ENCODE assay signal across 17 mouse cellular contexts in the genomic region with DNA sequence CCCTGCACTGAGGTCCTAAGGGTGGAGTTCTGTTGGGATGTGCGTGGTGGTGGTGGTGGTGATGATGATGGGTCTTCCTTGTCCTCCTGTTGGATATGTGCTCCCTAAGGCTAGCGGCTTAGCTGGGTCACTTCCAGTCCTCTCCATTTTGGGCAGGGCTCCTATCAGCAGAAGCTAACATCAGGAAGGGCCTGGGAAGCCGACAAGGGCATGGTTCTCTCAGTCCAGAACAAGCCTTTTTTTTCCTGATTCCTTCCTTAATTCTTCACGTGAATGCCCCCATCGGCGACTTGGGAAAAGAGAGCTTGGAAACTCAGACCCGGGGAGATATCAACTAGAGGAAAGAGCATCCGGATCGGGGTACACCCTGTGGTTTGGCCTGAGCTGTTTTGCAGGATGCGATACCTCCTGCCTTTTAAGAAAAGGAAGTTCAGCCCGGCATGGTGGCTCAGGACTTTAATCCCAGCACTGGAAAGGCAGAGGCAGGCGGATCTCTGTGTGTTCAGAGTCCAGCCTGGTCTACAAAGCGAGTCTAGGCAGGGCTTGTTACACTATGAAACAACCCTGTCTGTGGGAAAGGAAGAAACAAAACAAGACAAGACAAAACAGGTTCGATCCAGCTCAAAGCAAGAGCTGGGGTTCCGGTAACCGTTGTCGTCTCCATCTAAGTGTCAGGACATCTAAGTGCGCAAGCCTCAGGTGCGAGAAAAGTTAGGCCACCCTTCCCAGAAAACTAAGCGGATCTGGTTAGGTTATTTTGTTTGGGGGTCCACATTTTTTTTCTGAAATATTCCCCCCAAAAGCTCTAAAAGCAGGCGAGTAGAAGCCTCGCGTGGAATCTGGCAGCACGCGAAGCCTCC. TPM values are rescaled to one million over a fixed set of nuclear protein-coding genes. Genes with fewer than 3 reads are reported as not detected.
DNase-seq lines count a peak whose midpoint lies in the region; ATAC-seq and TF ChIP-seq lines count a peak whose summit lies in the region.
"Had no signal": no experiment of that assay in that cellular context is flagged by ENCODE, and none has a peak within 500 bp of the region (broad histone marks: within the 10 kb centered on the region; RNA-seq: fewer than 3 reads in every experiment).

No protein-coding gene starts in this region.

- H3K27me3 ChIP-seq in intestine, embryonic 14.5 days (replicated peaks; ENCODE audit: control insufficient read depth, insufficient read depth, low read length) = peaks cover 99% of the 10 kb centered on the region
- peaks cover 89% of the 10 kb centered on the region for H3K27me3 ChIP-seq in intestine, postnatal 0 days (replicated peaks; ENCODE audit: control insufficient read depth, insufficient read depth, low read length)
- H3K27me3 ChIP-seq in E14TG2a.4 (ENCODE audit: insufficient read depth, low read length) = peaks cover 96% of the 10 kb centered on the region
- H3K27me3 ChIP-seq in forebrain, embryonic 14.5 days (replicated peaks; ENCODE audit: control insufficient read depth, insufficient read depth, low read length) = peaks cover 51% of the 10 kb centered on the region

- WGBS in intestine, embryonic 14.5 days = 8% methylated on average over 25 of the region's 25 CpGs
- WGBS in intestine, postnatal 0 days = 9% methylated on average over 25 of the region's 25 CpGs
- WGBS in forebrain, embryonic 14.5 days = 8% methylated on average over 25 of the region's 25 CpGs

- peak; percentile 70 for DNase-seq in intestine, embryonic 14.5 days (ENCODE audit: low spot score)
- DNase-seq in embryo, embryonic 11 days = peak; percentile 26
- DNase-seq in forebrain, embryonic 14.5 days (ENCODE audit: low spot score) = peak; percentile 17
- DNase-seq in left cerebral cortex, adult 18-20 months (ENCODE audit: low spot score in 2 of 2) = no peak
- DNase-seq in natural killer cell, adult 2 months (ENCODE audit: low spot score in 2 of 2) = no peak
- DNase-seq in Muller cell, postnatal 12 days (ENCODE audit: inconsistent ontology term) = no peak
- DNase-seq: cerebellum, adult 18-20 months; kidney, adult 18-20 months; layer of hippocampus, adult 9-11 months; lung, adult 2 months; thymus, postnatal 4 days had no signal

- no peak for TF ChIP-seq CTCF in intestine, postnatal 0 days (IDR thresholded peaks at IDR 0.05; ENCODE audit: low read depth)
- no peak for TF ChIP-seq CTCF in E14TG2a.4 (conservative IDR thresholded peaks at IDR 0.05; ENCODE audit: low read length)

- no peaks in the 10 kb centered on the region for H3K9me3 ChIP-seq in intestine, embryonic 14.5 days (ENCODE audit: control insufficient read depth, low read length)
- H3K9me3 ChIP-seq in intestine, postnatal 0 days (ENCODE audit: control insufficient read depth) = no peaks in the 10 kb centered on the region
- H3K9me3 ChIP-seq in E14TG2a.4 (ENCODE audit: low read length) = no peaks in the 10 kb centered on the region
- H3K9me3 ChIP-seq in forebrain, embryonic 14.5 days (replicated peaks; ENCODE audit: control insufficient read depth, low read length) = no peaks in the 10 kb centered on the region

- no peaks in the 10 kb centered on the region for H3K36me3 ChIP-seq in intestine, embryonic 14.5 days (ENCODE audit: control insufficient read depth, insufficient read depth, low read length)
- no peaks in the 10 kb centered on the region for H3K36me3 ChIP-seq in intestine, postnatal 0 days (ENCODE audit: control insufficient read depth, insufficient read depth)
- no peaks in the 10 kb centered on the region for H3K36me3 ChIP-seq in E14TG2a.4 (ENCODE audit: insufficient read depth, low read length)
- H3K36me3 ChIP-seq in forebrain, embryonic 14.5 days (ENCODE audit: control insufficient read depth, insufficient read depth, low read length) = no peaks in the 10 kb centered on the region
- H3K36me3 ChIP-seq: embryonic facial prominence, embryonic 15.5 days; limb, embryonic 13.5 days had no signal

- no peak overlapping the region for H3K27ac ChIP-seq in intestine, embryonic 14.5 days (ENCODE audit: low read depth)
- H3K27ac ChIP-seq in intestine, postnatal 0 days (ENCODE audit: low read depth, low read length) = no peak overlapping the region
- peak overlapping the region; percentile 90 for H3K27ac ChIP-seq in forebrain, embryonic 14.5 days (ENCODE audit: low read depth, low read length)
- H3K27ac ChIP-seq: embryonic facial prominence, embryonic 15.5 days; heart, adult 2 months; limb, embryonic 13.5 days had no signal

- no peak overlapping the region for H3K4me2 ChIP-seq in intestine, embryonic 14.5 days (ENCODE audit: low read length)
- H3K4me2 ChIP-seq in intestine, postnatal 0 days (replicated peaks; ENCODE audit: low read depth) = no peak overlapping the region
- peak overlapping the region; percentile 81 for H3K4me2 ChIP-seq in forebrain, embryonic 14.5 days (ENCODE audit: low read length)

- peaks cover 14% of the 10 kb centered on the region; the same call in 1 of the 2 replicates for H3K4me1 ChIP-seq in intestine, embryonic 14.5 days (replicated peaks; ENCODE audit: control insufficient read depth, insufficient read depth, low read length)
- H3K4me1 ChIP-seq in intestine, postnatal 0 days (replicated peaks; ENCODE audit: control insufficient read depth, insufficient read depth, low read length) = no peaks in the 10 kb centered on the region
- peaks cover 51% of the 10 kb centered on the region for H3K4me1 ChIP-seq in E14TG2a.4 (replicated peaks; ENCODE audit: low read depth, low read length)
- no peaks in the 10 kb centered on the region for H3K4me1 ChIP-seq in forebrain, embryonic 14.5 days (ENCODE audit: control insufficient read depth, insufficient read depth, low read length)

- H3K4me3 ChIP-seq in intestine, embryonic 14.5 days (ENCODE audit: low read depth, low read length) = no peak overlapping the region
- H3K4me3 ChIP-seq in intestine, postnatal 0 days (ENCODE audit: low read depth, low read length) = no peak overlapping the region
- H3K4me3 ChIP-seq in E14TG2a.4 (replicated peaks; ENCODE audit: low read length) = 0 out of 2 replicates have a peak overlapping the region, but pooled peaks have one; percentile 1
- peak overlapping the region; percentile 60 for H3K4me3 ChIP-seq in forebrain, embryonic 14.5 days (ENCODE audit: low read depth, low read length)
- H3K4me3 ChIP-seq: heart, adult 2 months had no signal

- no peak overlapping the region for H3K9ac ChIP-seq in intestine, embryonic 14.5 days (ENCODE audit: low read length)
- H3K9ac ChIP-seq in intestine, postnatal 0 days (ENCODE audit: low read depth, low read length) = no peak overlapping the region
- peak overlapping the region; percentile 59 for H3K9ac ChIP-seq in forebrain, embryonic 14.5 days (ENCODE audit: low read length)
- H3K9ac ChIP-seq: embryonic facial prominence, embryonic 15.5 days; limb, embryonic 13.5 days had no signal

- no peak for ATAC-seq in intestine, embryonic 14.5 days (replicated peaks; ENCODE audit: low FRiP score, low TSS enrichment, low read depth)
- ATAC-seq in intestine, postnatal 0 days = no peak
- no peak for ATAC-seq in forebrain, embryonic 14.5 days

RNA-seq across cellular contexts. Expression of gene Dmrta2, which starts 2.2 kb away (rescaled TPM):
- 0.05 and 0.08 TPM in 2 replicates for polyA plus RNA-seq in intestine, embryonic 14.5 days (2014; fragmentation: Nextera tagmentation; extraction: Ambion mirVana)
- not detected in 2 replicates for polyA plus RNA-seq in intestine, postnatal 0 days (2015; fragmentation: Nextera tagmentation; extraction: Ambion mirVana)
- polyA plus RNA-seq in forebrain, embryonic 14.5 days (2014; fragmentation: Nextera tagmentation; extraction: Ambion mirVana) = 4.1 and 5.9 TPM in 2 replicates
- total RNA-seq in left cerebral cortex, adult 18-20 months (2021) = 1 to 10 TPM; 2.1 to 2.6 TPM
- total RNA-seq: megakaryocyte progenitor cell, adult 5-6 weeks had no signal

Comparison
In these comparisons a context has a peak if more than half of its experiments do, and no peak if none do; other contexts are left out.
1. DNase-seq: peak in intestine, embryonic 14.5 days (single experiment), embryo, embryonic 11 days (single experiment) and forebrain, embryonic 14.5 days (single experiment); none in left cerebral cortex, adult 18-20 months (0 of 2), natural killer cell, adult 2 months (0 of 2) and Muller cell, postnatal 12 days (single experiment).
2. H3K4me3 ChIP-seq: peak in E14TG2a.4 (single experiment) and forebrain, embryonic 14.5 days (single experiment); none in intestine, embryonic 14.5 days (single experiment) and intestine, postnatal 0 days (single experiment).